Mouse (Mus musculus): ENCODE data around the gene Slc39a7.

Gene Slc39a7

GRCm38 (mm10) chr17:34031465-34032173 lies at the start of gene Slc39a7, which contains the start of gene Rxrb:
TSS of gene Slc39a7 (minus strand) at chr17:34031682.
TSS of gene Rxrb (plus strand) at chr17:34031812.
- peak; percentile 100 for DNase-seq

GRCm38 (mm10) chr17:34079621-34080020 lies 48.1 kb upstream of the Slc39a7 start:
- DNase-seq: no peak

GRCm38 (mm10) chr17:34079002-34079401 lies 47.5 kb upstream of the Slc39a7 start:
- no peak for DNase-seq

- DNase-seq: no peak
Measured at GRCm38 (mm10) chr17:34078148-34078547, 46.7 kb upstream of the Slc39a7 start.

DNA sequence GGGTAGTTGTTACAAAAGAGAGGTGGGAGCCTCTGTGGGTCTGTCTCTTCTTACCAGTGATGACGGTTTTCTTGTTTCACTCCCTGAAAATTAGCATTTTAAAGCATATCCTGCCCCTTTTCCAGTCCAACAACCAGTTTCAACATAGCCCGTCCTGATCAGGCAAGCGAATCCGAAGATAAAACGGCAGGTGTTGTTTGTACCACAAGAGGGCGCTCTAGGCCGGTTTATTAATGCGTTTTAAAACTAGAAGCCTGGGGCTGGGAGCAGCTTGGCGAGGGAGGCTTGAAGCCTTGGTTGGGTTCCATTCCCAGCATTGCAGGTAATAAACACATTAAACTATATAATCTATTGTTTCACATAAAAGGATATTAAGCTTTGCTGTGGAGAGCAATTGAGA lies 46.1 kb upstream of the Slc39a7 start:
- DNase-seq: peak; percentile 82

GRCm38 (mm10) chr17:34075271-34075670 lies 43.8 kb upstream of the Slc39a7 start:
- DNase-seq: peak; percentile 90

- DNase-seq: no peak
Measured at GRCm38 (mm10) chr17:34072091-34072490, 40.6 kb upstream of the Slc39a7 start.

DNA sequence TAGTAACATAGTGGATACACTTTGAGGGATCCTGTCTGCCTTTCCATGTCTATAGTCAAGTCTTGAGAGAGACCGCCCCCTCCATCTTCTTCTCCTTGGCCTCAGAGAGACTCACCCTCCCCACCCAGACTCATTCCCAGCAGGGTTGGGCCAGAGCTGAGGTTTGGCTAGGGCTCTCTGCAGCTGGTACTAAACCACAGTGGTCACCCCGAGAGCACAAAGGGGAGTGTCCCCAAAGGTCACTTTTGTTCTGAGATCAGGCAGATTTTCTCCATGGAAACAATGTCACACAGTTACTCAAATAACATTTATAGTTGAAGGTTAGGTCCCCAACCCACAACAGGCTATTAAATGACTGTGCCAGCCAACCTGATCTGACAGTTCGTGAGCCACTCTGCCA lies 37.4 kb upstream of the Slc39a7 start:
- no peak for DNase-seq

GRCm38 (mm10) chr17:34057224-34057623 lies 25.7 kb upstream of the Slc39a7 start:
- DNase-seq: no peak

DNA sequence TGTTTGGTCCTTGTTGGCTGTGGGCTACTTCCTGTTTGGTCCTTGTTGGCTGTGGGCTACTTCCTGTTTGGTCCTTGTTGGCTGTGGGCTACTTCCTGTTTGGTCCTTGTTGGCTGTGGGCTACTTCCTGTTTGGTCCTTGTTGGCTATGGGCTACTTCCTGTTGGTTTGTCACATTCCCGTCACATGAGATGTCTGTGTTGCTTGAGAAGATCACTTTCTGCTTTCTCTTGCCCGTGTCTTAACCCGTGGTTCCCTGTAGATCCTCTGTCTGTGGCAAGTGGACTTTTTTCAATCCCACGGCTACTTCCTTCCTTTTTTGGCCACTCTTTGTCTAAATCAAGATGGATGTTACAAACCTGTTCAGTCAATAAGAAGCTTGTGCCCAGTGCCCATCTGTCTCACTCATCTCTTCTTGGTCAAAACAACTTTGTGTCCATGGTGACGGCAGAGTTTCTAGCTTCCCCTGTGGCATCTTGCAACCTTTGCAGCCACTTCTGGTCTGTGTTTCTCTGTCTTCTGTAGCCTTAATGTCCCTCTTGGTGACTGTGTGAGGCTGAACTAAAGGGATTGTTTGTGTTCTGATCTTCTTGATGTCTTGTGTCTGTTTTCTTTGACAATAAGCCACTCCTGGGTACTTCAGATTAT lies 16.0 kb upstream of the Slc39a7 start:
- no peak for DNase-seq

DNA sequence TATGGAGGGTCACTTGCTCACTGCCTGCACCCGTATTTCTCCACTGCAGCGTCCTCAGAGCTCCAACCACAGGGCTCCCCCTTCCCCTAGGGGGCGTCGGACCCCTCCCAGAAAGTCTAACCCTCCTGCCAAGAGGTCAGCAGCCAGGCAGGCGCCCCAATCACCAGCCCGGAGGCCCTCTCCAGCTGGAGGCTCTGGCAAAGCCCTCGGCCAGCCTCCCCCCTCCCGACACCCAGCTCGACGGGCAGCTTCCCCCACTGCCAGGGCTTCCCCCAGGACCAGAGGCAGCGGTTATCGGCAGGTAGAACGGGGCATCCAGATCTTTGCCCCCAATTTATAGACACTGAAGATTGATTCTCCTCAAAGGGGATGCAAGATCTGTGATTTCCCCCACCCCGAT lies 14.5 kb upstream of the Slc39a7 start:
- DNase-seq: peak; percentile 29

DNA sequence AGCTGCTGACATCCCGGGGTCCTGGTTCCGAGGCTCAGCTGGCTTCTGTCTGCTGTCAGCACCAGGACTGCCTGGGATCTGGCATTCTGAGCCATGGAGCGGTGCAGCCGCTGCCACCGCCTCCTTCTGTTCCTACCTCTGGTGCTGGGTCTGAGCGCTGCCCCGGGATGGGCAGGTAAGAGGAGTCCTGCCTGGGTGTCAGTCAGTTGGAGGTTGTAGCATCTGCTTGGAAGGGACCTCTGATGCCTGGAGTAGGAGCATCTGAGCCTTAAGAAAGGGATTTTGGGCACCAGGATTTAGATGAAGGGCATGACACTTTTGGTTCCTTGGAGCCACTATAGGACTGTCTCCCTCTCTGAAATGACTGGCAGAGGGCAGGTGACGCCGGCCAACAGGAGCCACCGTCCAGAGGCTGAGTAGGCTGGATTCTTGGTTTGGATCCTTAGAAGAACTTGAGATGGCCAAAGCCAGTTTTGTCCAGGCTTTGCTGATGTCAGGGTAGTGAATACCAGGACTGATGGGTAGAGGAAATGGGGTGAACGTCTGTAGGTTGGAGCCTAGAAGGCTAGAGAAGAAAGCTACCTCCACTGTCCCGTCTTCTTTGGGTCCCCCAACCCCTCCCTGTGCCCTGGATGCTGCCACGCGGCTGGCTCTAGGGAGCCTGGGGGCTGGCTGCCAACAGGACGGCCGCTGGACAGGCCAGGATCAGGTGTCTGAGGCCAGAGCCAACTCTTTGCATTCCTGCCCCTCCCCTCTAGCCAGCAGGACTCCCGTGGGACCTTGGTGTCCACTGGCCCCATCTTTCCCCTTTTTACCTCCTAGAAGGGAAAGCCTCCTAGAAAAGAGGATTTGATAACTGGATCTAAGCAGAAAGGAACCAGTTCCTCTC lies 8.3 kb upstream of the Slc39a7 start:
- DNase-seq: no peak

DNA sequence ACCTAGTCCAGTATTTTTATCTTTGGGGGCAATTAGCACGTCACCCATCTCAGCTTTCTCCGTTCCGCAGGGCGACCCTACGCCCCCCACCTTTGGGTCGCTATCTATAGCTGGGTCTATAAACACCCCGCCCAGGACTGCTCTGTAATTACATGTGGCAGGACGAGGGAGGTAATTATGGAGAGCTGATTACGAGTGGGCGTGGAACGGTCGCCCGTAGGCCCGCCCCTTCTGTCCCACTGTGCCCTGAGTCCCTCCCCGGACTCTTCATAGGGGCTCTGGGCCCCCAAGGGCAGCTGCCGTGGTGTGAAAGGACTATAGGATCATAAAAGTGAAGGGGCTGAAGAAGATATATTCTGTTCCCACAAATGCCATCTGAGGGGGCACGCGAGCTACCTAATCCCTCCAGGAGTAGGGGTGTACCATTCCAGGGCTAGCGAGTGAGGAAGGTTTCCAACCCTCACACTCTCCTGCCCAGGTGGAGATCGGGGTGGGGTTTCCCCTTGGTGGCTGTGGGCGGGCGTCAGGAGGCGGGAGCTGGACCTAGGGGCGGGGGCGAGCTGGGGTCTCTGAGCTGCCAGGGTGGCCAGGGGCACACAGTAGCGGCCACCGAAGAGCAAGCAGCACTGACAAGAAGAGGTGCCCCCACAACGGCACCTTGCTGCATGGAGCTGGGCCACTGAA lies 7.5 kb upstream of the Slc39a7 start, which contains the start of gene Col11a2:
Col11a2 (plus strand) TSS at position 560 of the 684 bp plus-strand sequence.
- DNase-seq: no peak

- DNase-seq: peak; percentile 35
Measured at GRCm38 (mm10) chr17:34038440-34038839, 7.0 kb upstream of the Slc39a7 start.

GRCm38 (mm10) chr17:34037241-34037640 lies 5.8 kb upstream of the Slc39a7 start:
- DNase-seq: no peak

- no peak for DNase-seq
Measured at GRCm38 (mm10) chr17:34036647-34037046, 5.2 kb upstream of the Slc39a7 start.

DNA sequence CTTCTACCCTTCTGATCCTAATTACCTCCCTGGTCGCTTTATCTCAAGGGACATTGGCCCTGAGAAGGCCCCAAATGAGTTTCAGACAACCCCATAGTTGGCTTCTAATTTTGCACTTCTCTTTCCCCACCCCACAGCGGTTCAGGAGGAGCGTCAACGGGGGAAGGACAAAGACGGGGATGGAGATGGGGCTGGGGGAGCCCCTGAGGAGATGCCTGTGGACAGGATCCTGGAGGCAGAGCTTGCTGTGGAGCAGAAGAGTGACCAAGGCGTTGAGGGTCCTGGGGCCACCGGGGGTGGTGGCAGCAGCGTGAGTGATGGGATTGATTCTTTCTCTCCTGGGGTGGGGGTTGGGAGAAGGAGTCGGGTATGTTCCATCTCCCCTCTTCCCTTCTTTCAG lies 4.0 kb upstream of the Slc39a7 start:
- DNase-seq: peak; percentile 8

GRCm38 (mm10) chr17:34034064-34034463 lies 2.6 kb upstream of the Slc39a7 start:
- DNase-seq: peak; percentile 88

DNA sequence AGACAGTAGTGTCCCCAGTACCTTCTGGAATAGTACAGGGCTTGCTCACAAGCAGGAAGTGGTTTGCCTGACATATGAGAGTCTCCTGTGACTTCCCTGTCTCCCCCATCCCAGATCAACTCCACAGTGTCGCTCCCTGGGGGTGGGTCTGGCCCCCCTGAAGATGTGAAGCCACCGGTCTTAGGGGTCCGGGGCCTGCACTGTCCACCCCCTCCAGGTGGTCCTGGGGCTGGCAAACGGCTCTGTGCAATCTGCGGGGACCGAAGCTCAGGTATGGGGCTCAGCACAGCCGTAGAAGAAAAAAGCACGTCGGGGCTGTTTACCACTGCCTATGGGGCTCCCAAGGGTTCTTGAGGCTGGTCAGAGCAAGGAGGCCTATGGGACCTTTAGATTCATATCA lies 2.0 kb upstream of the Slc39a7 start:
- peak; percentile 31 for DNase-seq

DNA sequence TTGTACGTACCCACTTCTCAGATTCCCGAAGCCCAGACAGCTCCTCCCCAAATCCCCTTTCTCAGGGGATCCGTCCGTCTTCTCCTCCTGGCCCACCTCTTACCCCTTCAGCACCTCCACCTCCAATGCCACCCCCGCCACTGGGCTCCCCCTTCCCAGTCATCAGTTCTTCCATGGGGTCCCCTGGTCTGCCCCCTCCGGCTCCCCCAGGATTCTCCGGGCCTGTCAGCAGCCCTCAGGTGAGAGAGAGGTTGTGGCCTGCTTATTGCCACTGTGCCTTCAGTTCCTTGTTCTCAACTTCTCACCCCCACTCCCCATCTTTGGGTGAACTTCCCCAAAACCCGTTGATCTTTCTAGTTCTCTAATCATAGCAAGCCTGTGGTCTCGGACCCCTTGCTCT lies 1.3 kb upstream of the Slc39a7 start:
- peak; percentile 50 for DNase-seq

GRCm38 (mm10) chr17:34032174-34032632 lies 721 bp upstream of the Slc39a7 start:
- DNase-seq: peak; percentile 86

DNA sequence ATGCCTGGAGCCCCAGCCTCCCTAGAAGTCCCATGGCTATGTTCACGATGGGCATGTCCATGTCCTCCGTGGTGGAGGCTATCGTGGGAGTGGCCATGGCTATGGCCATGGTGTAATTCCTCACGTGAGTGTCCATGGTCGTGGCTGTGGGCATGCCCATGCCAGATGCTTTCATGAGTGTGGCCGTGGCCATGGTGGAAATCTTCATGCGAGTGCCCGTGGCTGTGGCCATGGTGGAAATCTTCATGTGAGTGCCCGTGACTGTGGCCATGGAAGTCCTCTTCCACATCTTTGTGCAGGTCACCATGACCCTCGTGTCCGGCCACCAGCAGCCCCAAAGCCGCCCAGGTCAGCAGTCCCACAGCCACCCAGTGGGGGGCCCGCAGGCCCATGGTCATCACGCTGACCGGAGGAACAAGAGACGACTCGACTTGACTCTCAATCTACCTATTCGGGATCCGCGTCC lies 588 bp downstream of the Slc39a7 start:
- DNase-seq: no peak
